Mouse (Mus musculus) cerebellum, adult 2 months (tissue): ENCODE measurements around the gene Efna2. TPM values are rescaled to one million over a fixed set of nuclear protein-coding genes. Genes with fewer than 3 reads are reported as not detected.

ENCODE experiments used
- DNase-seq, 2 experiments: peaks; one replicate each; pipeline ENCODE4 v3.0.0; 2021
- H3K27ac ChIP-seq: fragments of 200-500 bp; 2 replicates; pipeline ENCODE4 v1.5.1; 2012; ENCODE audit warnings: low read length, control low read depth, inconsistent platforms; ENCODE audit not compliant: insufficient read depth
- H3K27me3 ChIP-seq: fragments of 200-500 bp; 2 replicates; pipeline ENCODE4 v1.6.1; 2012; ENCODE audit warnings: inconsistent platforms, mild to moderate bottlenecking, low read length, moderate library complexity; ENCODE audit not compliant: control insufficient read depth, insufficient read depth
- H3K4me1 ChIP-seq: fragments of 200-500 bp; 2 replicates; pipeline ENCODE4 v1.6.1; 2011; ENCODE audit warnings: low read length; ENCODE audit not compliant: control insufficient read depth, insufficient read depth
- H3K4me3 ChIP-seq: fragments of 200-500 bp; replicated peaks from 2 replicates; pipeline ENCODE3; 2011; ENCODE audit warnings: mild to moderate bottlenecking, low read depth, low read length, control low read depth; ENCODE audit not compliant: insufficient read depth
- CTCF ChIP-seq: fragments of 200-500 bp; IDR thresholded peaks from 2 replicates; pipeline ENCODE4 v1.5.1; 2011; ENCODE audit warnings: low read depth, mild to moderate bottlenecking, control low read depth, low read length, moderate library complexity, borderline replicate concordance; ENCODE audit not compliant: insufficient read depth
- POLR2A ChIP-seq: fragments of 200-500 bp; IDR thresholded peaks from 2 replicates; pipeline ENCODE4 v1.6.1; 2011; ENCODE audit warnings: low read length, control low read depth, borderline replicate concordance; ENCODE audit not compliant: insufficient read depth
- WGBS: fragments of 180-500 bp; shearing (Covaris S2); methylation state at CpG from one replicate; pipeline ENCODE4 v1.1.7; 2018; 5-methylcytosine and 5-hydroxymethylcytosine counted together
- polyA plus RNA-seq: library from polyadenylated mRNA; depleted of rRNA; stranded (reverse); fragments of >200 nt; gene quantifications from 2 replicates; pipeline ENCODE4 v1.2.3, GENCODE M21; 2012; rRNA removed

The Efna2 gene
- polyA plus RNA-seq, 1 experiment = 10.2 TPM

GRCm38 (mm10) chr10:80237020-80237419 is 57.7 kb downstream of the Efna2 start:
- no peak overlapping the region for H3K27ac ChIP-seq
- TF ChIP-seq CTCF = no peak
- H3K27me3 ChIP-seq = no peaks in the 10 kb centered on the region
- no peak overlapping the region for H3K4me3 ChIP-seq
- peaks cover 43% of the 10 kb centered on the region for H3K4me1 ChIP-seq
- WGBS = 94% methylated on average over 4 of the region's 4 CpGs
- no peak for DNase-seq

GRCm38 (mm10) chr10:80238306-80238705 is 59.0 kb downstream of the Efna2 start:
- H3K27me3 ChIP-seq = no peaks in the 10 kb centered on the region
- DNase-seq = peak in 1 of 2 experiments; percentile 54
- TF ChIP-seq CTCF (no peak), POLR2A (no peak)
- no peak overlapping the region for H3K27ac ChIP-seq
- no peak overlapping the region for H3K4me3 ChIP-seq
- 69% methylated on average over 3 of the region's 3 CpGs for WGBS
- H3K4me1 ChIP-seq = peaks cover 39% of the 10 kb centered on the region

Other genes with a start within 250 kb of the Efna2 start
- gene Wdr18, start 219.3 kb upstream of the Efna2 start, polyA plus RNA-seq = 56.2 and 57.4 TPM in 2 replicates
- 5.5 and 5.9 TPM in 2 replicates for gene Grin3b, start 208.8 kb upstream of the Efna2 start, polyA plus RNA-seq
- 191 and 204 TPM in 2 replicates for gene Tmem259, start 195.2 kb upstream of the Efna2 start, polyA plus RNA-seq
- gene Cnn2, start 190.9 kb upstream of the Efna2 start, polyA plus RNA-seq = 8.2 and 9.3 TPM in 2 replicates
- 31.1 and 32.4 TPM in 2 replicates for gene Abca7, start 183.0 kb upstream of the Efna2 start, polyA plus RNA-seq
- 2.2 and 2.7 TPM in 2 replicates for gene Arhgap45, start 162.8 kb upstream of the Efna2 start, polyA plus RNA-seq
- 224 and 231 TPM in 2 replicates for gene Polr2e, start 139.7 kb upstream of the Efna2 start, polyA plus RNA-seq
- gene Gpx4, start 132.3 kb upstream of the Efna2 start, polyA plus RNA-seq = 888 and 964 TPM in 2 replicates
- 25.4 and 28.9 TPM in 2 replicates for gene Sbno2, start 73.9 kb upstream of the Efna2 start, polyA plus RNA-seq
- 110 and 112 TPM in 2 replicates for gene Stk11, start 63.7 kb upstream of the Efna2 start, polyA plus RNA-seq
- 736 and 758 TPM in 2 replicates for gene Atp5d, start 40.9 kb upstream of the Efna2 start, polyA plus RNA-seq
- 147 and 151 TPM in 2 replicates for gene Cbarp, start 38.6 kb upstream of the Efna2 start, polyA plus RNA-seq
- 26.1 and 26.5 TPM in 2 replicates for gene Midn, start 31.2 kb upstream of the Efna2 start, polyA plus RNA-seq
- 240 and 261 TPM in 2 replicates for gene Cirbp, start 13.5 kb upstream of the Efna2 start, polyA plus RNA-seq
- 16.4 and 18.0 TPM in 2 replicates for gene 1600002K03Rik, start 6.5 kb upstream of the Efna2 start, polyA plus RNA-seq
- 41.1 and 42.5 TPM in 2 replicates for gene Mum1, start 47.0 kb downstream of the Efna2 start, polyA plus RNA-seq
- 668 and 680 TPM in 2 replicates for gene Ndufs7, start 69.6 kb downstream of the Efna2 start, polyA plus RNA-seq
- gene Gamt, start 81.5 kb downstream of the Efna2 start, polyA plus RNA-seq = 52.9 and 54.5 TPM in 2 replicates
- gene Dazap1, start 82.0 kb downstream of the Efna2 start, polyA plus RNA-seq = 90.2 and 92.7 TPM in 2 replicates
- 1,303 and 1,454 TPM in 2 replicates for gene Rps15, start 113.0 kb downstream of the Efna2 start, polyA plus RNA-seq
- gene Apc2, start 116.5 kb downstream of the Efna2 start, polyA plus RNA-seq = 67.1 and 69.1 TPM in 2 replicates
- 49.7 and 51.1 TPM in 2 replicates for gene 2310011J03Rik, start 141.1 kb downstream of the Efna2 start, polyA plus RNA-seq
- 13.7 and 14.1 TPM in 2 replicates for gene Pcsk4, start 150.0 kb downstream of the Efna2 start, polyA plus RNA-seq
- gene Reep6, start 150.5 kb downstream of the Efna2 start, polyA plus RNA-seq = 9.0 and 10.3 TPM in 2 replicates
- 7.9 and 10.8 TPM in 2 replicates for gene Adamtsl5, start 168.9 kb downstream of the Efna2 start, polyA plus RNA-seq
- 145 and 151 TPM in 2 replicates for gene Plk5, start 177.0 kb downstream of the Efna2 start, polyA plus RNA-seq
- 16.1 and 16.2 TPM in 2 replicates for gene Mex3d, start 208.2 kb downstream of the Efna2 start, polyA plus RNA-seq
- gene Mbd3, start 220.1 kb downstream of the Efna2 start, polyA plus RNA-seq = 193 and 199 TPM in 2 replicates
- gene Uqcr11, start 227.3 kb downstream of the Efna2 start, polyA plus RNA-seq = 1,410 and 1,545 TPM in 2 replicates